Mouse (Mus musculus): ENCODE measurements around the gene Zfp804a.

GRCm38 (mm10) chr2:82052338-82053184, 461 bp upstream of the Zfp804a start:
- TF ChIP-seq CTCF (IDR thresholded peaks at IDR 0.05; ENCODE audit: control insufficient read depth, insufficient read depth, low read length) (no peak), POLR2A (IDR thresholded peaks at IDR 0.05; ENCODE audit: borderline replicate concordance, control insufficient read depth, low read depth, low read length) (no peak)

All from bone marrow, adult 2 months (tissue).